Mouse (Mus musculus) G1E-ER4 (cell line): Measurements from ENCODE around the gene Trim2. TPM values are rescaled to one million over a fixed set of nuclear protein-coding genes. Genes with fewer than 3 reads are reported as not detected.

Experiments used
- GATA1 ChIP-seq: IDR thresholded peaks from one replicate; pipeline ENCODE4 v1.8.0; 2012; ENCODE audit warnings: low read length, inconsistent platforms
- polyA plus RNA-seq: library from polyadenylated mRNA; stranded (reverse); fragments of >175 nt; gene quantifications from 2 replicates; pipeline ENCODE4 v1.2.3, GENCODE M21; 2012

Gene Trim2
- polyA plus RNA-seq, 1 experiment: not detected

DNA sequence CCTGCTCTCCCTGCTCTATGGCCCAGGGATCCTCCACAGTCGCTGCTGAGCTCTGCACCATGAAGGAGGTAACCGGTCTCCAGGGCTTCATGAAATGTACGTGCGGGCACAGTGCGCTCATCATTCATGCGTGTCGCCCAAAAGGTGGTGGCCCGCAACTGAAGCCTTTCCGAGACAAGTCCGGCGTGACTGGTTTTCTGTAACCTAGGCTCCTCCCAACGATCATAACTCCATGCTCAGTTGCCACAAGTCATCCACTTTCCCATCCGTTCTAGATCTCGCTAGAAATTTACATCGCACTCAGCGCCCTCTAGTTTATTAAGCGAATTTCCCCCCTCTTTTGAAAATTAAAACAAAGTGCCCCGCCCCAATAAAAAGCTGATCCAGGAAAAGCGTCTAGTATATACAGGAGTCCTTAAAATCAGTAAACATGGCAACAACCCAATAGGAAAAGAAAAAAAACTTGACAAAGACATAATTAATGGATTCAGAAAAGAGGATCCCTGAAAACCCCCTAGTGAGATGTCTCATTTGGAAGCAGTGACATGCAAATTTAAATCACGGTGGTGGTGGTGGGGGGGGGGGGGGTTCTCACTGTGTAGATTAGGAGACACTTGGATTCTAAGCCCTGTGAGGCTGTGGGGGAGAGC, 28.2 kb upstream of the Trim2 start:
- no peak for TF ChIP-seq GATA1

DNA sequence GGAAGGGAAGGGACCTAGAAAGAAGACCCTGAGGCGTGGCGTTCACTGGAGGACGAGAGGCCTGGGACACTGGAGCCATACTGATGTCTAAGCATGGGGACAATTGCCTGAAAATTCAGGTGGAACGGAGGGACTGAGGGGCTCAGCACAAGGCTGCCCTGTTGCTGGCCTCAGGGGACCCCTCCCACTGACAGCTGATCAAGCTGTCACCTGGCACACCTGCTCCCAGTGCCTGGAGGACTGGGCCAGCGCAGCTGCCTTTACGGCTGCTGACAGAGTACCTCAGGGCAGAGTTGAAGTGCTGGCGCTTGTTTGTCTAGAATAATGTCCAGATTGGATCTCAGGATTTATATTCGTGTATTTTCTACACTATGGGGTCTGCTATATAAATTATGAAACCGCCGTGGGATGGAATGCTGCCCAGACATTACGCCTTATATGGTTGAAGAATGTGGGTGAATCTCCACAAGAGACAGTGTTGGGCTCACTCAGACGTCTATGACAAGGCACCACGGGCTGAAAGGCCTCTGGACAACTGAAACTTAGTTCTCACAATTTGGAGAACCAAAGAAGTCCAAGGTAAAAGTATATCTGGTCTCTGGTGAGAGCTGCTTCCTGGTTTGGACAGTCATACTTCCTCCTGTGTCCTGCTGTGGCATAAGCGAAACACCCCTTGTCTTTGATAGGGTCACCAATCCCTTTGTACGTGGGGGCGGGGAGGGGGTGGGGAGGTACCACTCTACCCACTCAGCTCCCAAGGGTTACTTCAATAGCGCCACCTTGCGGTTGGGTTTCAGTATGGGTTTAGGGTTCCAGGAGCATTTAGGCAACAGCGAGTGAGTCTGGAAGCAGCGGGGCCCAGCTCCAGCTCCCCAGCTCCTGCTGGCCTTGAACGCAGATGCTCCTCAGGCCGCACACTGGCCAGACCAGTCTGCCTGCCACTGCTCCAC, 27.0 kb upstream of the Trim2 start:
- TF ChIP-seq GATA1: no peak

DNA sequence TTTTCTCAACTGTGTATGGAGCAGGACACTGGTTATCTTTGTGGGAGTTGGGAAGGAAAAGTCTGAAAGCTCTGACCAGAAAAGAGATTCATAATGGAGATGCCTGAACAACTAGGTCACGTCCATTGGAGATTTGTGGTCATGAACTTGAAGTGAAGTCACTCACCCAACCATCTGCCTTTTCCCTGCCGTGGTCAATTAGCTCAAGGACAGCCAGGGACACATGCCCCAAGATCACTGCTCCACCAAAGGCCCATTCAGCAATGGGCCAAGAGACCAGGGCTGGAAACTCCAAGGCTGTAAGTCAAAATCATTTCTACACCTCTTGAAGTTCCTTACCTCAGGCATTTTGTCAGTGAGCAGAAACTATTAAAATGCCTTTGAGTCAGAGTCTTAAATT, 23.5 kb upstream of the Trim2 start:
- no peak for TF ChIP-seq GATA1

DNA sequence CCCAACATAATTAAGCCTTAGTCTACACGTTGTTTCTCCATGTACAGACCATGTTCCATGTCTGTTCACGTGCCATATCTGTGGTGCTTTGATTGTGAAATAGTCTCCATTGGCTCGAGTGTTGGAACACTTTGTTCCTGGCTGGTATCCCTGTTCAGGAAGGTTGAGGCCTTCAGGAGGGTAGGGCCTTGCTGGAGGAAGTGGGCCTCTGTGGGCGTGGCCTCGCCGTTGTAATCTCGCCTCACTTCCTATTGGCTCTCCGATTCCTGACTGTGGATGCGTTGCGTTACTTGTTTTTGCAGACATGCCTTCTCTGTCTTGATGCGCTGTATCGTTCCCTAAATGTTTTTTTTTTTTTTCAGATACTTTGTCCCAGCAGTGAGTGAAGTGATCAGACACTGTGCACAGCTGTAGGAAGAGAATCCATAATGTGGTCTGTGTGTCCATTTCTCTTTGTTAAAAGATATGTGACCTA, 18.3 kb upstream of the Trim2 start:
- TF ChIP-seq GATA1: no peak

DNA sequence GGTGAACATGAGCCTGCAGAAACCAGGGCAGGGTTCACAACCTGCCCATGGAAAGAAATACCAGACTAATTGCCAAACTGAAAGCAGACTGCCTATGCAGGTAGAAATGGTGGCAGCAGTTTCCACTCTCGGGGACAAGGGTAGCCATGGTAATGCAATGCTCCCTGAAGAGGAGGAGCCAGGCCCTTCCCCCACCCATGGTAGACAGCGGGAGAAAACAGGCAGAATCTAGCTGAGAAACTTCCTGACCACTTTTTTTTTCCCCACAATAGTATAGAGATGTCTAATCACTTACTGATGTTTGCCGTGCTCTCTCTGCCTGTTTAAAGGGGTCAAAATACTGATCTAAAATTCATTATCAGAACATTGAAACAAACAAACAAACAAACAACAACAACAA, 17.8 kb upstream of the Trim2 start:
- no peak for TF ChIP-seq GATA1

DNA sequence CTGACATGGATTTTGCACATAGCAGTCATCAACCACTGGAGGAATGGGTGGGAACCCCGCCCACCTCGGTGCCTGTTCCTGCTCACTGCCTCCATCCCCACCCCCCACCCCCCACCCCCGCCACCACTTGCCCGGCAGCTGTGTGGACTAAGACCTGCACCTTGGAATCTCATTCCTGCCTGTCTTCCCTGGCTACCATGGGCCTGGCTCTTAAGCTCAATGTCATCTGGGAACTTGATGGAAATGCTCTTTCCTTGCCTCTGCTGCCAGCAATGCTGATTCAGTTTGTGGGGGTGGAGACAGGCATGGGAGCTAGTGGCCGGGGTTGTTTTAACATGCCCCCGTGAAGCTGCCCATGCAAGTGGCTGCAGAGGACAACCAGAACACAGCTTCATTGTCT, 17.3 kb upstream of the Trim2 start:
- TF ChIP-seq GATA1: no peak

DNA sequence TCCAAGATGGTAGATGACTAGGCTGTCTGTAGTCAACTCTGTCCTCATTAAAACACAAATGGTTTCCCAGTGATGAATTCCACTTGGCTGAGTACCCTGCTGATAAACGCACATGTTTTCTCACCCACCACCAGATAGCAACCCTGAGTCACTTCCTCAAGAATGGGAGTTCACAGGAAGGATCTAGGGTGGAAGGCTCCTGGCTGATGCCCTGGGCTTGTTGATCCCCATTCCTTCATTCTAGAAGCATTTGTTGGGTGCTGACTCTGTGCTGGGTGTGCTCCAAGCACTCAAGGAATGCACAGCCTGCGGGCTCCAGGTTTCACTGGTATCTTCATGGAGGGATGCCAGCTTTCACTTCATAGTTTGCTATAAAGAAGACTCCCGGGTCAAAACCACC, 12.8 kb upstream of the Trim2 start:
- no peak for TF ChIP-seq GATA1

DNA sequence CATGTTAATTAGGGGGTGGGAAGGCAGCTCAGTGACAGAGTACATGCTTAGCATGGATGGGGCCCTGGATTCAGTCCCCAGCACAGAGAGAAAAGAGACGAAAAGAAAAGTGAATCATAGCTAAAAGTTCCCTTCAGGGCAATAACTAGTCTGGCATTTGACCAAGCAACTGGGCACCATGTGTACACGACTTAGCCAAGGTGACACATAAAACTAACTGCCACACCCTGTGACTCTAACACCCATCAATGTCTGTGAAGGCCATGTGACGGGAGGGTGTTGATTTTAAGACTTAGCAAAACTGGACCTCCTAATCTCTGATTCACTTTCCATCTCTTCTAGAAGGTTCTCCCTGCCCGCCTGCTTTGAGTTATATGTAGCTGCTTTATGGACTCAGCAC, 12.2 kb upstream of the Trim2 start:
- no peak for TF ChIP-seq GATA1

DNA sequence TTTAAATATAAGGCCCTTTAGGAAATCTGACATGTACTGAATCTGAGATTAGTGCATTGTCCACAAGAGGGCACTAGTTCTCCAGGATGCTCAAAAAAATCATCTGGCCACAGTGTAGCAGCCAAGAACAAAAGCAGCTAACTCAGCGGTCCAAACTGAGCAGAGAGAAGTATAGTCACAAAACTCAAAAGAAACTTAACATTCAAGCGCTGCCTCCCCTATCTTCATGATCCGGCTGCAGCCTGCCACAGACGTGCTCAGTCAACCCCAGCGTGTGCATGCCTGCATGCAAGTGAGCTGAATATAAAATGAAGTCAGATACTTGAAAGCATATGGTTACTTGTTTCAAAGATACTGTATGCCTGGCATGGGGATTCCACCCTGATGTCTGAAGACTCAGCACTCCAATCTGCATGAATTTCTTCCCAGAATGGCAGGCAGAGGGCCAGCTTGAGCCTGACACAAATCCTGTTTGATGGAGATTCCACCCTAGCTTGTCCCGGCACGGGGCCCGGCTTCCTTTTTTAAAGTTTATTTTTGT, 8.0 kb upstream of the Trim2 start:
- TF ChIP-seq GATA1: no peak

DNA sequence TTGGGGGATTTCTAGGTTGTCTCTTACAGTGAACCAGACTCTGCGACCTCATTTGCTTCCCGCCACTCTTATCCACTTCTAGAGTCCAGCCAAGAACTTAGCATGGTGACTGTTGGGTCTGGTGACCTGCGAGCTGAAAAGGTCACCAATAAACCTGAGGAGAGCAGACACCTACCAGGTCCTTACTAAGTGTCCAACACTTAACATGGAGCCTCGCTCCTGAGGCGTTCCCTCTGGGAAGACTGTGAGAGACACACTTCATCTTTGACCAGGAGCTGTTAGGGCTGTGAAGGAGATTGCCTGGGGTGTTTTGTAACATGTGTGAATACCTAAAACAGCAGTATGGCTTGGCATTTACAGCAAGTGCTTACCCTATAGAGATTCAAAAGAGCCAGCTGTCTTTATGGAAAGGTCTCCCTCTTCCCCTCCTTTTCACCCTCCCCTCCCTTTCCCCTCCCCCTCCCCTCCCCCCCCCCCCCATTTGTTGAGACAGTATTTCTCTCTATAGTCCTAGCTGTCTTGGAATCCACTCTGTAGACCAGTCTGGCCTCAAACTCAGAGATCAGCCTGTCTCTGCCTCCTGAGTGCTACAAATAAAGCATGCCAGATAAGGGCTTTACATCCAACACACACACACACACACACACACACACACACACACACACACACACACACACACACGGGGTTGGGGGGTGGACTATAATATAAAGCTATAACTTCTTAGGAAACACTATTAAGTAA, 7.3 kb upstream of the Trim2 start:
- TF ChIP-seq GATA1: no peak

DNA sequence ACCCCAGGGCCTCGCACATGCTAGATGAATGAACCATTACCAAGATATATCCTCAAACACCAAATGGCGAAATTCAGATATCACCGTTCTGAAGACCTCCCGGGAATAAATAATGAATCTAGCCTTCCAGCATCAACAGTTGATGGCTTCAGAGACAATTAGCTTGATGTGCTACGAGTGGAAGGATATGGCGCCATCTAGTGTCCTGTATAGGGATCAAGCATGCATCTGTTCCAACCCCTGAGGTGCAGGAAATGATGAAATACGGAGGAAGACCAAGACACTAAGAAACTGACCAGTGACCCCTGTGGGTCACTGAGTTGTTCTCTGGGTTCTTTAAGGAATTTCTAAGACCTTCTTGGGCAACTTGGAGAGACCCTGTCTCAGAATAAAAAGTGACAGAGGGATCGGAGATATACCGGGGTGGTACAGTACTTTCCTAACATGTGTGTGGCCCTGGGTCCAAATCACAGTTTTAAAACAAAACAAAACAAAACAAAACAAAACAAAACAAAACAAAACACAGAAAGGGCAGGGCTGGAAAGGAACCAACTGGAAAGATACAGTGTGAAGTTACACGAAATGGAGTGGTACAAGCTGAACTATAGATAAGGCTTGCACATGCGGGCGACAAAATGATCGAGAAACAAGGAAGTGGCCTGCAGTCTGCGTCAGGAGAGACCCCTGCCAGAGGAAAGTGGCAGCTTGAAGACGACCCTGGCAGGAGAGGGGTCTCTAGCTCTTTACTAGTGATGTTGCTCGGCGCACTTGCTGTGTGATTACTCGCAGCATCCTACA, 6.5 kb upstream of the Trim2 start:
- TF ChIP-seq GATA1: no peak

DNA sequence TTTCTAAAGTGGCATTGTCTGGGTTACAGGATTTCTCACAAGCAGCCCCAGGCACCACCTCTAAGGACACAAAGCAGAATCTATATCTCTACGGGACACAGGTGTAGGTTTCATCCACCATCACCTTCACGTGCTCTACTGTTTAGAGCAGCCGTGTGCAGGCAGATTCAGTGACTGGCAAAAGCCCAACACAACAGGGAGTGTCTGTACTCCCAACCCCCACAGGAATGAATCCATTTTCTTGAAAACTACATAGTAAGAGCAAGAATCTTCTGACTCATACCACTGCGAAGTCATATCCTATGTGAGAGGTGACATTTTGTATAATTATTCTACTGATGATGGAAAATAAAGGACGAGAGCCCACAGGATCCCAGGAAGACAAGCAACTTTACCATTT, 5.6 kb upstream of the Trim2 start:
- no peak for TF ChIP-seq GATA1

DNA sequence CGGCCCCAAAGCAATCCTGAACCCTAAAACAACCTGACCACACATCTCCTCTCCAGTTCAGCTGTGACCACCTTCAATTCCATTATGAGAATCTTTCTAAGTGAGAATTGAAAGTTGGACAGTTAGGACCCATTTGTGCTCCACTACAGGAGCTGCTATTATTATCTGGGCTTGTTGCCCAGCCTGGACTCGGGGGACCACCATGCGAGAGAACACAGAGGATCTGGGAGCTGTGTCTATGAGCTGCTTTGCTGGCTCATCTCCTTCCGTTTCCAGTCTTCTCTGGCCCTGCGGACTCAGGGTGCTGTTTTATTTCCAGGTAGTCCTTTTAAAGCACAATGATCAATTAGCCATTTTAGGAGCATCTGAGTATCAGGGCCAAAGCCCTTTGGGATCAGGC, 839 bp upstream of the Trim2 start:
- TF ChIP-seq GATA1: no peak

DNA sequence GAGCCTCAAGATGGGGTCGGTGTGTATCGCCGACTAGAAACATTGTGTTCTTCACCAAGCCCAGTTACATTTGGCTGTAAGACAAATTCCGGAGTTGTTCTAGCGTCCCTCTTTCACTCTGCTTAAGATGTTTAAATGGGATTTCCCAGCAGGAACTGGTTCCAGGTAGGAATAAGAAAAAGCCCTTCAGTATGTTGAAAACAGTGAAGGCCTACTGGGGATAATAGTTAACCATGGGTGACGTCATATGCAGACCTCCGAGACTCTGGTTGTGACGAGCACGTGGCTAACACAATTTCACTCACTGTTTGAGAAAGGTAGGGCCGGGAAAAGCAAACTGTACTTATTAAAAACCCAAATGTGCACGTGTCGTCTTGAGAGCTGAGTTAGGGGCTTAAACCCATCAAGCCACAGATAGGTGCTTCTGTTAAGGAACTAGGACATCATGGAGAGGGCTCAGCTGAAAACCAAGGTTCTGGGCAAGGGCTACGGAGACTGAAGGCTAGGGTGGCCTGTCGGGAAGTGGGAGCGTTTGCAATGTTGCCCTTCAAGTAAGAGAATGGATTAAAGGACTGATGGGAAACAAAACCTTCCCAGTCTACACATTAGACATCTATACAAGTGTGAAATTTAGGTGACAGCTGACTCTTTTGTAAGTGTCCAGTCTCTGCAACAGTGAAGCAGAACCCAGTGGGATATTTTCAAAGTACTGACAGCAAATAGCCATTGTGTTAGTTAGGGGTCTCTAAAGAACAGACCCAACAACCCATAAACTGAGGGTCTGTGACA, 761 bp downstream of the Trim2 start:
- TF ChIP-seq GATA1: no peak
